Mouse (Mus musculus) heart, adult 18-20 months (tissue): ENCODE results near the gene Olfr895. TPM values are rescaled to one million over a fixed set of nuclear protein-coding genes. Genes with fewer than 3 reads are reported as not detected.

Source experiments
- DNase-seq, 2 experiments: peaks; one replicate each; pipeline ENCODE4 v3.0.0; 2021 to 2022; ENCODE audit warnings: mixed read lengths in 1 of 2
- long read RNA-seq, 2 experiments: library from polyadenylated mRNA; stranded (forward); transcript quantifications; one replicate each; pipeline ENCODE4 v2.0.0; 2021
- total RNA-seq, 2 experiments: library from RNA; stranded (reverse); gene quantifications; 2 replicates each; pipeline ENCODE4 v1.2.3; 2021

Olfr895 gene
- total RNA-seq: not detected
- long read RNA-seq, experiment 1: 0 reads
- long read RNA-seq, experiment 2: 0 reads

GRCm38 (mm10) chr9:38267551-38267950 lies at the start of gene Olfr895:
Gene Olfr895, plus strand, starts transcription at chr9:38267851.
- no peak for DNase-seq

- no peak for DNase-seq
These were observed 15.2 kb upstream of the Olfr895 start, which contains the start of gene Olfr143 for GRCm38 (mm10) chr9:38252474-38252873. Gene Olfr143, plus strand, starts transcription at chr9:38252774.

- no peak for DNase-seq
These were observed 23.2 kb downstream of the Olfr895 start, which contains the start of gene Olfr896-ps1 for GRCm38 (mm10) chr9:38290807-38291206. Gene Olfr896-ps1, plus strand, starts transcription at chr9:38291107.

Other genes with a start within 250 kb of the Olfr895 start
- gene Olfr883, start 242.0 kb upstream of the Olfr895 start, total RNA-seq: not detected
- gene Olfr884, start 221.3 kb upstream of the Olfr895 start, total RNA-seq: not detected
- not detected for gene Olfr885, start 206.5 kb upstream of the Olfr895 start, total RNA-seq
- not detected for gene Olfr887, start 183.8 kb upstream of the Olfr895 start, total RNA-seq
- not detected for gene Olfr888, start 159.7 kb upstream of the Olfr895 start, total RNA-seq
- not detected for gene Olfr889, start 152.7 kb upstream of the Olfr895 start, total RNA-seq
- not detected for gene Olfr890, start 125.3 kb upstream of the Olfr895 start, total RNA-seq
- gene Olfr891, start 87.0 kb upstream of the Olfr895 start, total RNA-seq: not detected
- gene Olfr893, start 59.5 kb upstream of the Olfr895 start, total RNA-seq: not detected
- gene Olfr894, start 49.8 kb upstream of the Olfr895 start, total RNA-seq: not detected
- not detected for gene Olfr143, start 15.1 kb upstream of the Olfr895 start, total RNA-seq
- gene Olfr896-ps1, start 23.3 kb downstream of the Olfr895 start, total RNA-seq: not detected
- not detected for gene Olfr25, start 61.2 kb downstream of the Olfr895 start, total RNA-seq
- not detected for gene Olfr898, start 80.6 kb downstream of the Olfr895 start, total RNA-seq
- not detected for gene Olfr250, start 99.0 kb downstream of the Olfr895 start, total RNA-seq
- not detected for gene Olfr251, start 109.2 kb downstream of the Olfr895 start, total RNA-seq
- not detected for gene Olfr147, start 133.8 kb downstream of the Olfr895 start, total RNA-seq
- gene Olfr901, start 161.6 kb downstream of the Olfr895 start, total RNA-seq: not detected
- gene Olfr902, start 179.8 kb downstream of the Olfr895 start, total RNA-seq: not detected
- not detected for gene Olfr904, start 195.3 kb downstream of the Olfr895 start, total RNA-seq
- not detected for gene Olfr905, start 203.3 kb downstream of the Olfr895 start, total RNA-seq
- not detected for gene Olfr906, start 219.2 kb downstream of the Olfr895 start, total RNA-seq
- gene Olfr907, start 227.9 kb downstream of the Olfr895 start, total RNA-seq: not detected